In the genomic region with DNA sequence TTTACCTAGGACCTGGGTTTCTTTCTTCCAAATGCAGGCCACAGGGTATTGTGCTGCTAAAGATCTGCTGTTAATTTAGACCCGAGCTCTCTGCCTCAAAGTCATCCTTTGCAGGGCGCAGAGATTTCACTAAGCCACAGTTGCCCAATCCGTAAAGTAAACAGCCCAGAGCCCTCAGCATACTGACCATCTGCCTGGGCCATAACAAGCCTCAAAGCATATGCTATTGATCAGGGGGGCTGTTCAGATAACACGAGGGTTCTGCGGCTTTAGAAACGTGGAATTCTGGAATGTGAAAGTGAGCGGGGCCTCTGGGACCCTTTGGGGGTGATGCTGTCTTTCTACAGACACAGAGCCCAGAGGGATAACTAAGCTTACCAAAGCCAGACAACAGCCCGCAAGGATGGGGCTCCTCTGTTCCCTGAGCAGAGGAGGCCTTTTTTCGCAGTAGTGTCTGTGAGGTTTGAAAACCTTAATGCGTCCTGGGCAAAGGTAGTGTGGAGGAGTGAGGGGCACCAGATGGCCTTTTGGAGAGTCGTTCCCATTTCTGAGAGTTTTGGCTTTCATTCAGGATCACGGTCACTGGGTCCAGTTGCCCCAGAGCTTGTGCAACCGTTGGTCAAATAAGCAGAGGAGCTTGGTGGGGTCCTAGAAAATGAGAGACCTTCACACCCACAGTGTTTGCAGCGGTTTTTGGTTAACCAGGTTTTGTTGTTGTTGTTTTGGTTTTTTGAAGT, we compare ENCODE assay signal across 8 mouse cellular contexts.
DNase-seq lines count a peak whose midpoint lies in the region; ATAC-seq lines count a peak whose summit lies in the region.

No protein-coding gene starts in this region.

- peak overlapping the region; percentile 94 for H3K27ac ChIP-seq in heart, embryonic 12.5 days (ENCODE audit: poor library complexity, severe bottlenecking)
- peak overlapping the region; percentile 71; the same call in 1 of the 2 replicates for H3K27ac ChIP-seq in hindbrain, embryonic 12.5 days
- H3K27ac ChIP-seq in midbrain, embryonic 13.5 days = peak overlapping the region; percentile 77

- no peaks in the 10 kb centered on the region; the same call in 1 of the 2 replicates for H3K9me3 ChIP-seq in heart, embryonic 12.5 days (replicated peaks)
- no peaks in the 10 kb centered on the region for H3K9me3 ChIP-seq in hindbrain, embryonic 12.5 days (replicated peaks)
- no peaks in the 10 kb centered on the region for H3K9me3 ChIP-seq in midbrain, embryonic 13.5 days

- 11% methylated on average over 14 of the region's 14 CpGs for WGBS in heart, embryonic 12.5 days
- WGBS in hindbrain, embryonic 12.5 days = 8% methylated on average over 14 of the region's 14 CpGs
- 8% methylated on average over 14 of the region's 14 CpGs for WGBS in midbrain, embryonic 13.5 days

- H3K27me3 ChIP-seq in heart, embryonic 12.5 days (replicated peaks) = no peaks in the 10 kb centered on the region
- no peaks in the 10 kb centered on the region for H3K27me3 ChIP-seq in hindbrain, embryonic 12.5 days
- H3K27me3 ChIP-seq in midbrain, embryonic 13.5 days = no peaks in the 10 kb centered on the region

- H3K36me3 ChIP-seq in heart, embryonic 12.5 days = peaks cover 8% of the 10 kb centered on the region
- H3K36me3 ChIP-seq in hindbrain, embryonic 12.5 days = no peaks in the 10 kb centered on the region
- H3K36me3 ChIP-seq in midbrain, embryonic 13.5 days = no peaks in the 10 kb centered on the region

- H3K4me2 ChIP-seq in heart, embryonic 12.5 days = peak overlapping the region; percentile 84
- peak overlapping the region; percentile 67 for H3K4me2 ChIP-seq in hindbrain, embryonic 12.5 days (replicated peaks)
- H3K4me2 ChIP-seq in midbrain, embryonic 13.5 days (replicated peaks) = peak overlapping the region; percentile 75

- H3K4me1 ChIP-seq in heart, embryonic 12.5 days (replicated peaks) = peaks cover 87% of the 10 kb centered on the region
- peaks cover 30% of the 10 kb centered on the region for H3K4me1 ChIP-seq in hindbrain, embryonic 12.5 days
- peaks cover 32% of the 10 kb centered on the region for H3K4me1 ChIP-seq in midbrain, embryonic 13.5 days (replicated peaks)

- peak overlapping the region; percentile 86 for H3K9ac ChIP-seq in heart, embryonic 12.5 days
- H3K9ac ChIP-seq in hindbrain, embryonic 12.5 days = peak overlapping the region; percentile 74
- H3K9ac ChIP-seq in midbrain, embryonic 13.5 days (replicated peaks) = peak overlapping the region; percentile 84

- no peak for ATAC-seq in heart, embryonic 12.5 days (ENCODE audit: insufficient number of reproducible peaks, low FRiP score)
- peak; percentile 32; the same call in 1 of the 2 replicates for ATAC-seq in hindbrain, embryonic 12.5 days (ENCODE audit: low FRiP score)
- peak; percentile 25; the same call in 1 of the 2 replicates for ATAC-seq in midbrain, embryonic 13.5 days

- intact Hi-C loops in heart, postnatal 10 days (cut with DNase I) = loop anchor here (2.0 to 5.0 kb wide), 2 partner anchors 42 to 97 kb away; no protein-coding TSS in a partner anchor

- DNase-seq in heart, postnatal 10 days = no peak
- peak; percentile 76 to 77 for DNase-seq in cerebellum, postnatal 10 days
- no peak for DNase-seq in thymus, postnatal 14 days
- DNase-seq in spleen, postnatal 36 days (ENCODE audit: low spot score in 2 of 2) = no peak
- no peak for DNase-seq in kidney, postnatal 25 days

- peak overlapping the region; percentile 54 for H3K4me3 ChIP-seq in heart, embryonic 12.5 days
- H3K4me3 ChIP-seq in hindbrain, embryonic 12.5 days = peak overlapping the region; percentile 61
- peak overlapping the region; percentile 58 for H3K4me3 ChIP-seq in midbrain, embryonic 13.5 days (replicated peaks)

Comparison
In these comparisons a context has a peak if more than half of its experiments do, and no peak if none do; other contexts are left out.
1. DNase-seq: peak in cerebellum, postnatal 10 days (2 of 2); none in heart, postnatal 10 days (0 of 2), thymus, postnatal 14 days (single experiment), spleen, postnatal 36 days (0 of 2) and kidney, postnatal 25 days (0 of 2).
2. Peak in every context shown above with its lines, with median percentiles within 50 percentile points of each other: H3K27ac ChIP-seq, H3K4me2 ChIP-seq, H3K4me3 ChIP-seq and H3K9ac ChIP-seq.